Mouse (Mus musculus) ovary, adult 18-20 months (tissue): Measurements from ENCODE around the gene E2f7.
"Not testable (repeated sequence)": the region's sequence is repeated elsewhere in the genome, so short reads cannot be mapped to it uniquely, and the experiment has no call there.

Source experiments
- DNase-seq: peaks from one replicate; pipeline ENCODE4 v3.0.0; 2022; ENCODE audit warnings: low spot score, mixed read lengths

E2f7 gene

GRCm38 (mm10) chr10:110744686-110745639, at the start of gene E2f7:
E2f7 (plus strand) TSS chr10:110745439.
- peak; percentile 80 for DNase-seq

GRCm38 (mm10) chr10:110701276-110701675, 44.0 kb upstream of the E2f7 start:
- no peak for DNase-seq

DNA sequence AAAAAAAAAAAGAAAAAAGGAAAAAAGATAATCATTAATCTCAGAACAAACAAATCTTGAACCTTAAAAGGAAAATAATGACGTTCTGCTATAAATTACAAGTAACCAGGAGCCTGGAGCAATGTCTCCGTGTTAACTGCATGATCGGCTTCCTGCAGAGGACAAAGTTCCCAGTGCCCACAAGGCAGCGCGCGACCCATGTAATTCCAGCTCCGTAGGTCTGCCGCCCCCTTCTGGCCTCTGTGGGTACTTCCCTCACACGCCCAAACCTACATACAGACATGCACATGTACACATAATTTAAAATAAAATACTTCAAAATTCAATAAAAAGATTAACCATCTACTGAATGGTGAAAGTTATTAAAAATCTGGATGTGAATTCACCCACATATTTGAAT, 39.6 kb upstream of the E2f7 start:
- DNase-seq, result no peak

GRCm38 (mm10) chr10:110707390-110708113, 37.7 kb upstream of the E2f7 start:
- DNase-seq, result no peak

- DNase-seq, result no peak
Observed at GRCm38 (mm10) chr10:110716887-110717286, 28.4 kb upstream of the E2f7 start.

DNA sequence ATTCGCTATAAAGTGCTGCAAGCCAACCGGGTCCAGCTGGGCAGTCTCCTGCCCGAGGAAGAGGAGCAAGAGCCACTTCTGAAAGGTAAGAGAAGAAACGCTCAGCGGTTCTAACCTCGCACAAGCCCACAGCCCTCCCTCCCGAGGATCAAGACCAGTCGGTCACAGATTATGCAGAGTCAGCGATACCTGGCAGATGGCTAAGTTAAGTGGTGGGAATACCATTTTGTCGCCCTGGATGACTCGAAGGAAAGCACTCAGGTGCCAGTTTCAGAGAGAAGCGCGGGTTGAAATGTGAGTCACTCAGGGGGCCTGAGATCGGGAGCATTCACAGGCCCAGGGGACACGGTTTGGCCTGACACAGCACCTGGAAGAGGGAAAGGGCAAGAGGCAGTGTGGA, 18.8 kb upstream of the E2f7 start:
- DNase-seq, result no peak

GRCm38 (mm10) chr10:110727816-110728215, 17.4 kb upstream of the E2f7 start:
- DNase-seq, result no peak

GRCm38 (mm10) chr10:110733343-110733742, 11.9 kb upstream of the E2f7 start:
- DNase-seq, result peak; percentile 19

GRCm38 (mm10) chr10:110743701-110744100, 1.5 kb upstream of the E2f7 start:
- DNase-seq, result no peak

GRCm38 (mm10) chr10:110744120-110744519, 1.1 kb upstream of the E2f7 start:
- DNase-seq, result no peak

DNA sequence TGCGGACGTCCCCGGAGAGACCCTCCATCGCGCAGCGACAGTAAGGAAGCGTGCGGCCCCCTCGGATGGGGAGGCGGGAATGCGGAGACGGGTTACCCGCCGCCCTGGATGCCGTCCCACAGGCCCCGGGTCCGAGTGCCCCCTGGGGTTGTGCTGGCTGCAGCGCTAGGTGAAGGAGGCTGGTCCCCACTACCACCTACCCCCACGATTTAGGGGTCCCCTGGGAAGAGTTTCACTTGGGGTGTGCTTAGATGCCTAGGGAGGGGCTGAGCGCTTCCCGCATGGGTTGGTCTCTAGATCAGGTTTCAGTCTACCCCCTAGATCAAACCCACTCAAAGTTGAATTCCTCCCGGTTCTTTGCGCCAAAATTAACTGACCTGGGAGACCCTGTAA, 397 bp downstream of the E2f7 start:
- DNase-seq, result no peak

DNA sequence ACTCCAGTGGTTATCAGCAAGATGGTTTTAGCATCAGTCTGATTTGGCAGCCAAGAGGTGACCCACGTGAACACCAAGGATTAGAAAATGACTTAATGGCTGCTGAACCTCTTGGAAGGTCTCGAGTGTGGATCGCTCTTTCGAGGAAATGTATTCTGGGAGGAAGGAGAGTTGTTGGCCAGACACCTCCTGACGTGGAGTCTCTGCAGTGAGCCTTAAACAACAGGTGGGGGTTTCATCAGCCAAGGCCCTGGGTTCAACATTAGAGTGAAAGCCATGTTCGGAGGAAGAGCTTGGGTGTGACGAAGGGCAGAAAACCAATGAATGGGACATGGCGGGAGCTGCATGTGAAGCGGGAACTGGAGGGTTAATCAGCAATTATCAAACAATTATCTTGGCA, 3.8 kb downstream of the E2f7 start:
- no peak for DNase-seq

- no peak for DNase-seq
Observed at GRCm38 (mm10) chr10:110749510-110750305, 4.5 kb downstream of the E2f7 start.

DNA sequence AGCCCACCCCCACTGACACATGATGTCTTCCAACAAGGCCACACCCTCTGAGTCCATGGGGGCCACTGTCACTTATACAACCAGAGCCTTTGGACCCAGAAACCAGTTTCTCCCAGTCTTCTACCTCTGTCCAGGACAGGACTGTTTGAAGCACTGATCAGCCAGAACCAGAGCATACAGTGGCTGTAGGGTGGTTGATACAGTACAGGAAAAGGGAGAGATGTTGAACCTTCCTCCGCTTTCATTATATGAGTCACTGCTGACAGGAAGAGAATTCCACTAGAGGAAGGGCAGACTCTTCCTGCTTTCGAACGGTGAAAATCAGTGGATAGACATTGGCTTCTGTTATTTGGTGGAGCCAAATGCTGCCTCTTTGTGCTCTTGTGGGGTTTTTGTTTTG, 7.6 kb downstream of the E2f7 start:
- no peak for DNase-seq

DNA sequence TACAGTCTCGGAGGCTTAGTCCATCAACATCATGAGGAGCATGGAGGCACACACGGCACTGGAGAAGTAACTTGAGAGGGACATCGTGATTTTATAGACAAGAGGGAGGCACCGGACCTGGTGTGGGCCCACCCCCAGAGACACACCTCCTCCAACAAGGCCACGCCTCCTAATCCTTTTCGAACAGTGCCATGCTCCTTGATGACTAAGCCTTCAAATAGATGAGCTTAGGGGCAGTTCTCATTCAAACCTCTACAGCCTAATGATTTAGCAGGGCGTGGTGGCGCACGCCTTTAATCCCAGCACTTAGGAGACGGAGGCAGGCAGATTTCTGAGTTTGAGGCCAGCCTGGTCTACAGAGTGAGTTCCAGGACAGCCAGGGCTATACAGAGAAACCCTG, 10.3 kb downstream of the E2f7 start:
- no peak for DNase-seq

GRCm38 (mm10) chr10:110756271-110756793, 11.1 kb downstream of the E2f7 start:
- DNase-seq, result no peak

DNA sequence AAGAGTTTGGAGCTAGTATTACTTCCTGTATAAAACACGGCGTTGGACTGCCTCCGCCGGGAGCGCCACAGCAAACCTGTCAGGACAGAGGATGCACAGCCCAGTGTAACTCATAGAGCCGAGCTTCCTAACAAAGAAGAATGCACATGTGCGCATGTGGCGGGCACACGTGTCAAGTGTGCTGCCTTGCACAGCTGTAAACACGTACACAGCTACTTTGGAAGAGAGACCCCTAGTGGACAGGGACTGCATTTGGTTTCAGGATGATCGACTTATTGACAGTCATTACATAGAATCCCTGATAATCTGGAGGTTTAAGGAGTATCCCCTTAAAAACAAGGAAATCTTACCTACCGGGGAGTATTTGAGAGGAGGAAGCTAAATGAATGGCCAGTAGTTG, 15.3 kb downstream of the E2f7 start:
- not testable (repeated sequence) for DNase-seq

DNA sequence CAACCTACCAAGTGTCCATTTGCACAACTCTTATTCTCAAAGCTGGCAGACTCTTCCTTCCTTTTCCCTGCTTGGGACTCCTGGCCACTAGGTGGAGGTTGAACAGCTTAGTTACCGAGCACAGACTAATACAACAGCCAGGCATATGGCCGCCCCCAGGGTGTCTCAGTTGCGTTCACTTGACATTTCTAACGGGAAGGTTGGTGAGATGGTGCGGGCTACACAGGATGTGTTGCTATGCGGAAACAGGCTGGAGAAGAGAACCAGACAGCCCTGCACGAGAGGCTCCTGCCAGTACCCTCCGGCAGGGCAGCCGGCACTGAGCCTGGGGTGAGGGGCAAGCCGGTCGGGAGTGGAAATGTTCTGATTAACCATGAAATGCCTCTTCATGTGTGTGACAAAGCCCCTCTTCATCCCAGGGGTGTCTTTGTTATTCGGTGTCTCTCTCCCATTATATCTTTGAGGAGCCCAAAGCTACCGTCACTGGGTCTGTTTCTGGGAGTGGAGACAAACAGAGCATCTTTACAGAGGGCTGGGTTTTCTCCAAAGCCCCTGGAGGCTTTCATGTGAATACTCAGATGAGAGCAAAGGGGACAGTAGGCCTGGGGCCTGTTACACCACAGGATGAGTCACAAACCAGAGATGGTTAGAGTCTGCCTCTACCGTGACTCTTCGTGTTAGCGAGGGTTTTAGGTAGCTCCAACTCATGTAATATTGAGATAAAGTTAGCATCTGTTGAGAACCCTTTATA, 17.1 kb downstream of the E2f7 start:
- DNase-seq, result no peak

- no peak for DNase-seq
Observed at GRCm38 (mm10) chr10:110763416-110763815, 18.2 kb downstream of the E2f7 start.

DNA sequence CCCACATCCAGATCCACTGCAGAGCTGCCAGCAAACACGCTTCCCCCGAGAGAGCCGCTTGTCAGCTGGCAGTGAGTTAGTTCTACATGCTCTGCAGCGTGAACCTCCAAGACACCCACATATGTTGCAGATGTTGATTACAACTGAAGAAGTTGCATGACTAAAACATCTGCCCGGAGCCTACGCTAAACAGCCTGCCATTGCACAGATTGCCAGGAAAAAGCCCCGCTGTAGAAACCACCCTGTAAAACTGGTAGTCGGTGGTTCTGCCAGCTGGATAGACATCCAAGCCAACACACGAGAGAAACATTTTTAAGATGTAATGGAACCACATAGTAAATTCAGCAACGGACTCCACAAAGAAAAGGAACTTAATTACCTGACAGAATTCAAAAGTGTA, 24.3 kb downstream of the E2f7 start:
- DNase-seq, result no peak

DNA sequence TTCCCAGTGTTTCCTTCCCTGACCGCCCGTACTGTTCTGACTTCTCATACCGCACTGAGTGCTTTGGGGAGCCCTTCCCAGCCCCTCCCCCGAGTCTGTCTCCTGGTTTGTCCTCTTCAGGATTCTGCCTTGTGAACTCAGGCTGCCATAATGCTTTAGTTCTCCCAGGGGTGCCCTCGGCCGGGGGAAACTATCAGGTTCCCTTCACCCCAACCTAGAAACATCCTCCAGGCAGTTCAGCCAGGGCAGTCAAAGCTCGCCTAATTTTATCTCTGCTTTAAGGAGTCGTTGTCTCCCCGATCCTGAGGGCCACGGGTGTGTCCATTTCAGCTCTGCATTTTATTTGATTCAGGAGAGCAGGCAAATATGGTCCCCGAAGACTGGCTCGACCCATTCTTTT, 28.0 kb downstream of the E2f7 start:
- DNase-seq, result no peak
